Mouse (Mus musculus): Measurements from ENCODE around the gene Olfr331.

DNA sequence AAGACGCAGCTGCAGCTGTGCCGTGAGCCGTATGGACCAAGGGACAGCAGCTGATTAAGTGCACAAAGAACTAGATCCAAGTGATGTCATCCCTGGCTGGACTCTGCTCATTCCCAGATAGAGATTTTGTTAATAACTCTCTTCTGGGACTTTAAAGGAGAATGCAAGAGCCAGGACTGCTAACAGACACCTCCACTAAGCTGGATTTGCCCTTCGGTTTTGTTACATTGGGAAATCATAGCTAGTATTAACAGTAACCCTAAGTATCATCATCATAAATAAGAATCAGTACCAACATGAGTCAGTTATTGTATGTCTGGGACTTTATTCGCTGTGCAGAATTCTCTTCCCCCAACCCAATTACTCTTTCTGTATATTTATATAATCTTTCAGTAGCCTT, 44.0 kb upstream of the Olfr331 start, which contains the start of gene Olfr329-ps:
- TF ChIP-seq CTCF (IDR thresholded peaks at IDR 0.05; ENCODE audit: low read depth) (no peak), EP300 (optimal IDR thresholded peaks at IDR 0.05) (no peak)
